Mouse (Mus musculus) megakaryocyte, embryonic 14.5 days (primary cell): Measurements from ENCODE around the gene Olfr507.
"Not testable (repeated sequence)": the region's sequence is repeated elsewhere in the genome, so short reads cannot be mapped to it uniquely, and the experiment has no call there.

Experiments
- FLI1 ChIP-seq: IDR thresholded peaks from 2 replicates; pipeline ENCODE4 v1.6.1; 2012; ENCODE audit warnings: low read length, inconsistent platforms, mixed read lengths
- GATA1 ChIP-seq: IDR thresholded peaks from 3 replicates; pipeline ENCODE4 v1.6.1; 2012; ENCODE audit warnings: mixed read lengths, low read length, inconsistent platforms, borderline replicate concordance

- TF ChIP-seq GATA1, FLI1: not testable (repeated sequence)
These were observed 19.7 kb upstream of the Olfr507 start for GRCm38 (mm10) chr7:108601916-108602315.
